Mouse (Mus musculus) right cerebral cortex, postnatal 36 days (tissue): ENCODE measurements around the gene Gm21833.
"Not testable (repeated sequence)": the region's sequence is repeated elsewhere in the genome, so short reads cannot be mapped to it uniquely, and the experiment has no call there.

Experiments
- DNase-seq, 2 experiments: peaks; one replicate each; pipeline ENCODE4 v3.0.0; 2022; ENCODE audit warnings: low spot score in 2 of 2, mixed read lengths in 1 of 2

The Gm21833 gene

DNA sequence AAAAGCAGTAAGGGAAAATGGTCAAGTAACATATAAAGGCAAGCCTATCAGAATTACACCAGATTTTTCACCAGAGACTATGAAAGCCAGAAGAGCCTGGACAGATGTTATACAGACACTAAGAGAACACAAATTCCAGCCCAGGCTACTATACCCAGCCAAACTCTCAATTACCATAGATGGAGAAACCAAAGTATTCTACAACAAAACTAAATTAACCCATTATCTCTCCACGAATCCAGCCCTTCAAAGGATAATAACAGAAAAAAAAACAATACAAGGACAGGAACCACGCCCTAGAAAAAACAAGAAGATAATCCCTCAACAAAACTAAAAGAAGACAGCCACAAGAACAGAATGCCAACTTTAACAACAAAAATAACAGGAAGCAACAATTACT lies at the start of gene Gm21833:
Gene Gm21833 (plus strand): TSS at position 301 of the 400 bp plus-strand sequence.
- DNase-seq = not testable (repeated sequence)

DNA sequence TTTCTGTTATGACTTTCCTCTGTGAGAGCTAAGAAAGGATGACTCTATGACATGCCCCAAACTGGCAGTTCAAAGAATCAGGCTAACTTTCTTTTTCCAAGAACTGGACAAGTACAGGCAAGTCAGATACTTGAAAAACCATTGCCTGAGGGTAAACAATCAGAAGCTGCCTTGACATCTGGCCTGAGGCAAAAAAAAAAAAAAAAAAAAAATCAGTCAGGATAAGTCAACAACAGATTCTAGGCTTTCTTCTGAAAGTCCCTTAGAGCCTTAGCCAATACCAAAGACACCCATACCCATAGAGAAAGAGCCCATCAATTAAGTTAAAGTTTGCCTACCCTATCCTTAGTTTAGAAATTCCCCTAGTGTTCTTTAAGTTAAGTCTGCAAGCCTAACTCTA lies 38.7 kb upstream of the Gm21833 start:
- no peak for DNase-seq

DNA sequence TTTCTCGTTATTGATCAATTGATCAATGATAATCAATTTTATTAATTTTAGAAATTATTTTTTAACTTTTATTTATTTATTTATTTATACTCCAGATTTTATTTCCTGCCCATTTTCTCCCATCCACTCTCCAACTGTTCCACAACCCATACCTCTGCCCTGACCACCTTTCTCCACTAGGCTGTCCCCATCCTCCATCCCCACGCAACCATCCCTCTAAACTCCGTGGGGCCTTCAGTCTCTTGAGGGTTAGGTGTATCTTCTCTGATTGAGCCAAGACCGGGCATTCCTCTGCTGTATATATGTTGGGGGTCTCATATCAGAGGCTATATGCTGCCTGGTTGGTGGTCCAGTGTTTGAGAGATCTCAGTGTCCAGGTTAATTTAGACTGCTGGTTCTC lies 31.7 kb upstream of the Gm21833 start:
- no peak for DNase-seq

DNA sequence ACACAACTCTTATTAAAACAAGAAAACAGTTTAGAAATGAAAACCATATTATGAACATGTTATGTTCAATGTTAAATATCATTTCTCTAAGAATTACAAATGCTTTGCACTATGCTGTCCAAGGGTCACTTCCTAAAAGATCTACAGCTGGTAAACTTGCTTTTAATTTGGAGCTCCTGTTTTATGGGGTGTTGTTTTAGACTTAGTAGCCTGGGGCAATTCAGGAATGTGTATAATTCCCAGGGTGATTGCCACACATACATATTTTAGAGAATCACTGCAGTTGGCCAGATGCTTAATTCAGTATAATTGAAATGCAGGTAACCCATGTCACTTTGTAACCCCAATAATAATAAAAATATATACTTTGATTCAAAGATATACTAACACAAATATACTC lies 12.9 kb upstream of the Gm21833 start:
- DNase-seq = no peak

DNA sequence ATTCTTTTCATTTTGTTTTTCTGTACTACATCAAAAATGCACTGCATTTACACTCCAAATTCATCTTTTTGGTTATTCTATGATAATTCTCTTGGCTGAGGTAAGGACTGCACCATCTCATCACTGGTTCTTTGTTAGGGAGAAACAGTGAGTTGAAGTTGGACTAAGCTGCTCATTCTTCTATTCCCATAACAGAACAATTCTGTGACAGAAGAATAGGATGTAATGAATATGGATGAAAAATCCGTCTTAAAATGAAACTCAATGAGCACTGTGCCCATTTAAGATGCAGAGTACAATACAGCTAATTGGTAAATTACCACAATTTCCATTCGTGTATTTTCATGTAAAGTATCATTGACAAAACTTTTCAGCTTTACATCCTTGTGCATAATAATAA lies 11.6 kb upstream of the Gm21833 start:
- no peak for DNase-seq

DNA sequence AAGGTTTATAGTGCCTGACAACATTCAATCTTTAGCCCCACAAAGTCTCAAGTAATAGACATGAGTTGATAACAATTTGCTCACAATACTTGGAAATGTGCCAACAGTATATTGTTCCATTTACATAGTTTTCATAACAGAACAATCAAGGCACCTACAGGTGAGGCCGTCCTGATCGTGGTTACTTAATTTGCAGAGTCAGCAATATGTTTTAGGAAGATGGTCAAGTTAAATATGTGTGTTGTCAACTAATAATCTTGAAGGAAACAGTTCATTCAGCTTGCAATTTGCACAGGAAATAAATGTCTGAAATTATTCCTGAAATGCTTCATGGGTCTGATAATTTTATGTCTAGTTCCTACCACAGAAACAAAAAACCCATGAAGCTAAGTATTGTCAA lies 27.6 kb downstream of the Gm21833 start:
- no peak for DNase-seq

DNA sequence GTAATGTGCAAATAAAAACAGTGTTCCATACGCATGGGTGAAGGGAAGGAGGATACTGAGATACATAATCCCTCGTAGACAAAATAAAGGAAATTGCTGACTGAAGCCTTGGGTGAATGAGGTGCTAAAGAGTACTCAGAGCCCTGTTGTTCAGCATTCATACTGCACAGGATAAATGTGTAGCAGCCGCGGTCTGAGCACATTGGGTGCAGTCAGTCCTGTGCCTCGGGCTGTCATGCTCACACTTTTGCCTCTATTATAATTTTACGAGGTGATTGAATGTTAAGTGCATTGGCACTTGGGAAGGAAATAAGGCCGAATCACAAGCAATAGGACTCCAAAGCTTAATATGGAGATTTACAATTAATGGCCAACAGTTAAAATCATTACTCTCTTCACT lies 36.4 kb downstream of the Gm21833 start:
- DNase-seq = no peak
